Mouse (Mus musculus) R1 (cell line): Measurements from ENCODE around the gene Oxct2b.
"Not testable (repeated sequence)": the region's sequence is repeated elsewhere in the genome, so short reads cannot be mapped to it uniquely, and the experiment has no call there.

Source experiments
- DNase-seq: peaks from one replicate; pipeline ENCODE4 v3.0.0-alpha.2; 2018; ENCODE audit warnings: low read depth, low spot score

The Oxct2b gene

GRCm38 (mm10) chr4:123116011-123116410 is at the start of gene Oxct2b:
Gene Oxct2b, plus strand, starts transcription at chr4:123116266.
- DNase-seq, result peak; percentile 19

GRCm38 (mm10) chr4:123068646-123069045 is 47.4 kb upstream of the Oxct2b start:
- DNase-seq, result no peak

- DNase-seq, result peak; percentile 45
These were observed 44.6 kb upstream of the Oxct2b start for GRCm38 (mm10) chr4:123071266-123071966.

GRCm38 (mm10) chr4:123076928-123077327 is 39.1 kb upstream of the Oxct2b start:
- no peak for DNase-seq

- no peak for DNase-seq
These were observed 37.8 kb upstream of the Oxct2b start for GRCm38 (mm10) chr4:123078231-123078630.

- DNase-seq, result no peak
These were observed 35.3 kb upstream of the Oxct2b start for GRCm38 (mm10) chr4:123080791-123081190.

GRCm38 (mm10) chr4:123082283-123083163 is 33.5 kb upstream of the Oxct2b start:
- peak; percentile 85 for DNase-seq

- no peak for DNase-seq
These were observed 32.7 kb upstream of the Oxct2b start for GRCm38 (mm10) chr4:123083323-123083902.

- no peak for DNase-seq
These were observed 30.8 kb upstream of the Oxct2b start for GRCm38 (mm10) chr4:123085290-123085689.

- peak; percentile 47 for DNase-seq
These were observed 29.7 kb upstream of the Oxct2b start for GRCm38 (mm10) chr4:123086381-123086780.

GRCm38 (mm10) chr4:123092621-123093020 is 23.4 kb upstream of the Oxct2b start:
- peak; percentile 87 for DNase-seq

- DNase-seq, result peak; percentile 53
These were observed 22.8 kb upstream of the Oxct2b start for GRCm38 (mm10) chr4:123093064-123093776.

- no peak for DNase-seq
These were observed 22.2 kb upstream of the Oxct2b start for GRCm38 (mm10) chr4:123093869-123094268.

- peak; percentile 88 for DNase-seq
These were observed 11.2 kb upstream of the Oxct2b start, which contains the start of gene Bmp8b for GRCm38 (mm10) chr4:123104651-123105450. Gene Bmp8b, plus strand, starts transcription at chr4:123105165.

- peak; percentile 30 for DNase-seq
These were observed 10.6 kb upstream of the Oxct2b start for GRCm38 (mm10) chr4:123105451-123105790.

GRCm38 (mm10) chr4:123105929-123106328 is 10.1 kb upstream of the Oxct2b start:
- DNase-seq, result not testable (repeated sequence)

GRCm38 (mm10) chr4:123106864-123107263 is 9.2 kb upstream of the Oxct2b start:
- no peak for DNase-seq

GRCm38 (mm10) chr4:123108056-123108455 is 8.0 kb upstream of the Oxct2b start:
- no peak for DNase-seq

- DNase-seq, result no peak
These were observed 5.3 kb upstream of the Oxct2b start for GRCm38 (mm10) chr4:123110751-123111150.

GRCm38 (mm10) chr4:123111275-123111983 is 4.6 kb upstream of the Oxct2b start:
- DNase-seq, result not testable (repeated sequence)
